Comparison of ENCODE assay signal across 17 mouse cellular contexts in the genomic region with DNA sequence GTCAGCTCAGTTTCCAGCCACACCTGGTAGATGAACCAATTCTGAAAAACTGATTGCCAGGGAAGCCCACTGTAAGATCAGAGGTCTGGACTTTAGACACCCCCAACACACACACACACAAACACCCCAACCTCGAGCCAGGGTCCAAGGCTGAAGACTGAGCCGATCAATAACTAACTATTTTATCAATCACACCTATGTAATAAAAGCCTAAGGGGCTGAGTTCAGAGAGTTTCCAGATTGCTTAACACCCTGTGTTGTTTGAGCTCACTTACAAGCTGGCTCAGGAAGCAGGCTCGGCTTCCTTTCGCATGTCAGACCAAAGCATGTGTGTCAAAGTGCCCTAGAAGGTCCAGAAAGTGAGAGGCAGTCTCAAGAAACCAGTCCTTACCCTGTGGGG. TPM values are rescaled to one million over a fixed set of nuclear protein-coding genes. Genes with fewer than 3 reads are reported as not detected.
"Had no signal": no experiment of that assay in that cellular context is flagged by ENCODE, and none has a peak within 500 bp of the region (broad histone marks: within the 10 kb centered on the region; RNA-seq: fewer than 3 reads in every experiment).

No protein-coding gene starts in this region.

- H3K4me2 ChIP-seq: limb, embryonic 12.5 days; lung, embryonic 15.5 days; midbrain, embryonic 11.5 days; midbrain, embryonic 15.5 days; neural tube, embryonic 13.5 days had no signal

- ATAC-seq: hindbrain, embryonic 16.5 days; inflammation-experienced regulatory T-cells, adult 6 months; midbrain, embryonic 15.5 days had no signal

- DNase-seq: kidney, adult 8-10 months; kidney, postnatal 25 days; lung, postnatal 14 days; right cerebral cortex, postnatal 14 days; thymus, adult 2 months; thymus, postnatal 25 days had no signal

- H3K4me3 ChIP-seq: limb, embryonic 12.5 days; lung, embryonic 15.5 days; megakaryocyte, embryonic 14.5 days; midbrain, embryonic 15.5 days; neural tube, embryonic 13.5 days had no signal

- H3K27me3 ChIP-seq: limb, embryonic 12.5 days; lung, embryonic 15.5 days; megakaryocyte, embryonic 14.5 days; midbrain, embryonic 15.5 days; neural tube, embryonic 13.5 days had no signal

- H3K9ac ChIP-seq: limb, embryonic 12.5 days; liver, embryonic 14.5 days; lung, embryonic 15.5 days; midbrain, embryonic 15.5 days; neural tube, embryonic 13.5 days had no signal

- H3K27ac ChIP-seq: limb, embryonic 12.5 days; liver, embryonic 14.5 days; lung, embryonic 15.5 days; macrophage; midbrain, embryonic 15.5 days; neural tube, embryonic 13.5 days had no signal

- H3K9me3 ChIP-seq: limb, embryonic 12.5 days; lung, embryonic 15.5 days; midbrain, embryonic 15.5 days; neural tube, embryonic 13.5 days had no signal

- H3K4me1 ChIP-seq: limb, embryonic 12.5 days; lung, embryonic 15.5 days; midbrain, embryonic 15.5 days had no signal

RNA-seq across cellular contexts. Expression of a gene that starts 26.5 kb away (rescaled TPM):
- polyA plus RNA-seq: inflammation-experienced regulatory T-cells, adult 6 months; limb, embryonic 12.5 days; macrophage; midbrain, embryonic 11.5 days; midbrain, embryonic 15.5 days; neural tube, embryonic 13.5 days; testis, adult 2 months had no signal

RNA-seq across cellular contexts. Expression of a gene that starts 45.4 kb away (rescaled TPM):
- polyA plus RNA-seq: inflammation-experienced regulatory T-cells, adult 6 months; macrophage had no signal
